Mouse (Mus musculus) kidney, embryonic 15.5 days (tissue): ENCODE results near the gene Apod. TPM values are rescaled to one million over a fixed set of nuclear protein-coding genes. Genes with fewer than 3 reads are reported as not detected.
A peak's percentile ranks its signal among the peaks of the same experiment; 100 is the strongest.
"Not testable (repeated sequence)": the region's sequence is repeated elsewhere in the genome, so short reads cannot be mapped to it uniquely, and the experiment has no call there.

Source experiments
- ATAC-seq: fragments of 200-750 bp; cut with Nextera tagmentation; replicated peaks from 2 replicates; pipeline ENCODE4 v1.8.0; 2017; ENCODE audit warnings: moderate TSS enrichment; ENCODE audit not compliant: low FRiP score
- H3K27ac ChIP-seq: fragments of 300-500 bp; sonication (generic); 2 replicates; pipeline ENCODE4 v1.5.1; 2015; ENCODE audit warnings: mild to moderate bottlenecking, inconsistent platforms
- H3K27me3 ChIP-seq: fragments of 300-500 bp; sonication (generic); 2 replicates; pipeline ENCODE4 v1.6.1; 2015; ENCODE audit warnings: inconsistent platforms
- H3K36me3 ChIP-seq: fragments of 300-500 bp; sonication (generic); 2 replicates; pipeline ENCODE4 v1.6.1; 2015; ENCODE audit warnings: inconsistent platforms
- H3K4me1 ChIP-seq: fragments of 300-500 bp; sonication (generic); 2 replicates; pipeline ENCODE4 v1.6.1; 2015; ENCODE audit warnings: inconsistent platforms
- H3K4me2 ChIP-seq: fragments of 300-500 bp; sonication (generic); 2 replicates; pipeline ENCODE4 v1.6.1; 2015; ENCODE audit warnings: moderate library complexity, mild to moderate bottlenecking, inconsistent platforms
- H3K4me3 ChIP-seq: fragments of 300-500 bp; sonication (generic); replicated peaks from 2 replicates; pipeline ENCODE4 v1.5.1; 2015; ENCODE audit warnings: mild to moderate bottlenecking, inconsistent platforms
- H3K9ac ChIP-seq: fragments of 300-500 bp; sonication (generic); 2 replicates; pipeline ENCODE4 v1.6.1; 2015; ENCODE audit warnings: mild to moderate bottlenecking, inconsistent platforms
- H3K9me3 ChIP-seq: fragments of 300-500 bp; sonication (generic); replicated peaks from 2 replicates; pipeline ENCODE4 v1.6.1; 2016; ENCODE audit warnings: inconsistent platforms
- WGBS: fragments of 180-500 bp; shearing (Covaris S2); methylation state at CpG from one replicate; pipeline ENCODE4 v1.1.7; 2015; ENCODE audit warnings: mixed read lengths; 5-methylcytosine and 5-hydroxymethylcytosine counted together
- polyA plus RNA-seq: library from polyadenylated mRNA; unstranded; fragments of >200 nt; fragmentation: Nextera tagmentation; extraction: Ambion mirVana; gene quantifications from 2 replicates; pipeline ENCODE4 v1.2.1, GENCODE M21; 2015

Gene Apod
- polyA plus RNA-seq, 1 experiment from 2014 or later: 0.36 TPM

GRCm38 (mm10) chr16:31319723-31320122 lies 5.1 kb upstream of the Apod start:
- not testable (repeated sequence) for H3K9me3 ChIP-seq, ATAC-seq, H3K36me3 ChIP-seq, H3K4me2 ChIP-seq, H3K27me3 ChIP-seq, H3K9ac ChIP-seq, H3K4me3 ChIP-seq
- WGBS: 71% methylated on average over 3 of the region's 3 CpGs
- peaks cover 15% of the 10 kb centered on the region for H3K4me1 ChIP-seq
- peak overlapping the region; percentile 41; the same call in 1 of the 2 replicates for H3K27ac ChIP-seq

DNA sequence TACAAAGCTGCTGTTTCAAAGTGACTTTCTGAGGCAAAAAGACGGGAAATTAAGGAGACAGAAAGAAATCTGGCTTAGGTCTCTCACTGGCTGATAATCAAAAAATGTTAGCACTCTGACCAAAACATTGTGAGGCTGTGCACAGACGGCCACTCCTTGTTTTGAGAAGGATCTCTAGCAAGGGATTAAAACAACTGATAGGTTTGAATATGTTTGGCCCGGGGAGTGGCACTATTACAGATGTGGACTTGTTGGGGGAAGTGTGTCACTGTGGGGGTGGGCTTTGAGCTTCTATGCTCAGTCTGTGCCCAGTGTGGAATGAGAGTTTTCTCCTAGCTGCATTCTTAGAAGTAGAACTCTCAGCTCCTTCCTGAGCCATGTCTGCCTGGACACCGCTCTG lies 4.7 kb upstream of the Apod start:
- Histone ChIP-seq H3K27me3 (no peaks in the 10 kb centered on the region), H3K27ac (peak overlapping the region; percentile 41; the same call in 1 of the 2 replicates), H3K4me3 (no peak overlapping the region), H3K9ac (no peak overlapping the region), H3K4me2 (no peak overlapping the region), H3K36me3 (no peaks in the 10 kb centered on the region), H3K4me1 (peaks cover 15% of the 10 kb centered on the region), H3K9me3 (no peaks in the 10 kb centered on the region)
- ATAC-seq: no peak
- WGBS: 50% methylated on average over 4 of the region's 4 CpGs

DNA sequence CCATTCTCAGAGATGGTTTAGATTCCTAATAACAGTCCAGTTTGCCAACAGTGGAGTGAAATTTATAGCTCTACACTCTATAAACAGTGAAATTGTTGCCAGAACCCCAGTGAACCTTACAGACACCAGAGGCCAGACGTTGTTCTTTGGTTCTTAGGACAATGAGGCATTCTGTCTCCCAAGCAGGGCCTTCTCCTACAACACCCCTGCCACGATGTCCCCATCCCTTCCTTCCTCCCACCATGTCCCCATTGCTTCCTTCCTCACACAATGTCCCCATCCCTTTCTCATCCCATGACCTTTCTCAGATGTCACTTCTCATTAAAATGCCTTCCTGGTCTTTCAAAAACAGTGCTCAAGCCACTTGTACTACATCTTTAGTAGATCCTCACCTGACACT lies 3.8 kb upstream of the Apod start:
- H3K4me1 ChIP-seq: peaks cover 15% of the 10 kb centered on the region
- no peak overlapping the region for H3K4me2 ChIP-seq
- H3K9me3 ChIP-seq: no peaks in the 10 kb centered on the region
- ATAC-seq: no peak
- no peaks in the 10 kb centered on the region for H3K36me3 ChIP-seq
- 47% methylated on average over 2 of the region's 2 CpGs for WGBS
- H3K4me3 ChIP-seq: no peak overlapping the region
- H3K27ac ChIP-seq: no peak overlapping the region
- H3K27me3 ChIP-seq: no peaks in the 10 kb centered on the region
- no peak overlapping the region for H3K9ac ChIP-seq

GRCm38 (mm10) chr16:31316246-31317143 lies 1.9 kb upstream of the Apod start:
- not testable (repeated sequence) for H3K27me3 ChIP-seq, H3K4me3 ChIP-seq, H3K4me2 ChIP-seq, H3K9me3 ChIP-seq, ATAC-seq, H3K36me3 ChIP-seq, H3K9ac ChIP-seq
- 44% methylated on average over 12 of the region's 12 CpGs for WGBS
- Histone ChIP-seq H3K4me1 (peaks cover 15% of the 10 kb centered on the region), H3K27ac (0 out of 2 replicates have a peak overlapping the region, but pooled peaks have one; percentile 60)

- H3K27me3 ChIP-seq: no peaks in the 10 kb centered on the region
- H3K36me3 ChIP-seq: no peaks in the 10 kb centered on the region
- H3K4me3 ChIP-seq: no peak overlapping the region
- ATAC-seq: no peak
- no peak overlapping the region for H3K4me2 ChIP-seq
- no peak overlapping the region for H3K9ac ChIP-seq
- 87% methylated on average over 4 of the region's 4 CpGs for WGBS
- H3K27ac ChIP-seq: no peak overlapping the region
- H3K9me3 ChIP-seq: no peaks in the 10 kb centered on the region
- H3K4me1 ChIP-seq: peaks cover 15% of the 10 kb centered on the region
These were observed 686 bp upstream of the Apod start for GRCm38 (mm10) chr16:31315294-31315693.

- Histone ChIP-seq H3K9me3 (no peaks in the 10 kb centered on the region), H3K36me3 (no peaks in the 10 kb centered on the region), H3K4me1 (peaks cover 12% of the 10 kb centered on the region), H3K9ac (no peak overlapping the region), H3K4me3 (no peak overlapping the region), H3K27me3 (no peaks in the 10 kb centered on the region), H3K27ac (no peak overlapping the region), H3K4me2 (no peak overlapping the region)
- no peak for ATAC-seq
- WGBS: 63% methylated on average over 2 of the region's 2 CpGs
These were observed 997 bp downstream of the Apod start for GRCm38 (mm10) chr16:31313611-31314010.

DNA sequence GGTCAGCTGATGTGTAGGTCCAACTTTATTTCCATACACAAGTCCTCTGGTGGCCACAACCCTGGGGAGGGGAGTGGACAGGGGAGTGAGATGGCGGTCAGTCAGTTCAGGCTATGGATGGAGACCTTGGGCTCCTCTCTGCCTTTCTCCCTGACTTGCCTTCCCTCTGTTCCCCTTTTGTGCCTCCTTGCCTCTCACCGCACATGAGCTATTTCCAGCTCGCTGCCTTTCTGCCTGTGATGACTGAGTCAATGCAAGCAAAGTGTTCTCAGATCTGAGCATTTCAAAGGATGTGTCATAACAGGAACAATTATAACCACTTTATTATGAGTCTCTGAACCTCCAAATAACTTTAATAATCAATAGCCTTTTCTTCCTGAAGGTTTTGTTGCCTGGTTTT lies 2.3 kb downstream of the Apod start:
- Histone ChIP-seq H3K27me3 (no peaks in the 10 kb centered on the region), H3K36me3 (no peaks in the 10 kb centered on the region), H3K9ac (no peak overlapping the region), H3K27ac (no peak overlapping the region), H3K9me3 (no peaks in the 10 kb centered on the region), H3K4me1 (peaks cover 10% of the 10 kb centered on the region; the same call in 1 of the 2 replicates), H3K4me3 (no peak overlapping the region), H3K4me2 (no peak overlapping the region)
- no peak for ATAC-seq
- WGBS: 73% methylated on average over 3 of the region's 3 CpGs

- no peak for ATAC-seq
These were observed 9.2 kb downstream of the Apod start for GRCm38 (mm10) chr16:31305199-31305919.

GRCm38 (mm10) chr16:31303276-31303675 lies 11.3 kb downstream of the Apod start:
- Histone ChIP-seq H3K4me1 (peaks cover 24% of the 10 kb centered on the region), H3K4me3 (no peak overlapping the region), H3K36me3 (no peaks in the 10 kb centered on the region), H3K27me3 (no peaks in the 10 kb centered on the region), H3K4me2 (no peak overlapping the region), H3K27ac (no peak overlapping the region), H3K9ac (no peak overlapping the region), H3K9me3 (no peaks in the 10 kb centered on the region)
- WGBS: 64% methylated on average over 10 of the region's 10 CpGs
- ATAC-seq: no peak

More at GRCm38 (mm10) chr16:31305199-31305919, 9.2 kb downstream of the Apod start:
- no peak overlapping the region for H3K4me2 ChIP-seq
- H3K36me3 ChIP-seq: no peaks in the 10 kb centered on the region
- no peaks in the 10 kb centered on the region for H3K27me3 ChIP-seq
- no peaks in the 10 kb centered on the region for H3K9me3 ChIP-seq
- H3K9ac ChIP-seq: no peak overlapping the region
- H3K4me3 ChIP-seq: no peak overlapping the region
- peaks cover 9% of the 10 kb centered on the region for H3K4me1 ChIP-seq
- H3K27ac ChIP-seq: no peak overlapping the region
- 64% methylated on average over 5 of the region's 5 CpGs for WGBS

DNA sequence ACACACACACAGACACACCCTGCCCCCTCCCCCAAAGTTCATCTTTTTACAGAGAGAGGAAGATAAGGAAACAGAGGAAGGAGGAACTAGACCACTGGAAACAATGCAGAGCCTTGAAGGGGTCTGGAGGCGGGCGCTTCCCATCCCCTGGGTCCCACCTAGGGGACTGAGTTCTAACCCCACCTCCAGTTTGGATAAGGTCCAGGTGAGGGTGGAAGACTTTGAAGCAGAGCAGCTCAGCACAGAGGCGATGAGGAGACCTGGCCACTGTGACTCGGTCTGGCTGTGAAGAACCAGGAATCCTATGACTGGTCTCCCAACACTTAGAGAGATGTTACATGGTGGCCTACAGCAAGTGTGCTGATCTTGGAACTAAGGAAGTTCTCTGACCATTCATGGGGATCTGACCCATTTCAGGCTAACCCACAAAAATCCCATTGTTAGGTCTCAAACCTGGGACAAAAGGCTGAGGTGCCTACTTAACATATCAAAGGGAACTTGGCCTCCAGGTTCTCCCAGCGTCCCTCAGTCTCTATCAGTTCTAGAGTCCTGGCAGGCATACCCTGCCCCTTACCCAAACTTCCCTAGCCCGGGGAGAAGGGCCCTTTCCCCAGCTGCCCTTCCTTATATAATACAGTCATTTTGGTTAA lies 13.6 kb downstream of the Apod start:
- no peak overlapping the region for H3K4me2 ChIP-seq
- H3K36me3 ChIP-seq: no peaks in the 10 kb centered on the region
- 84% methylated on average over 6 of the region's 6 CpGs for WGBS
- no peak overlapping the region for H3K9ac ChIP-seq
- H3K4me3 ChIP-seq: no peak overlapping the region
- no peak overlapping the region for H3K27ac ChIP-seq
- peaks cover 24% of the 10 kb centered on the region for H3K4me1 ChIP-seq
- no peaks in the 10 kb centered on the region for H3K9me3 ChIP-seq
- no peaks in the 10 kb centered on the region for H3K27me3 ChIP-seq
- no peak for ATAC-seq

- Histone ChIP-seq H3K27ac (0 out of 2 replicates have a peak overlapping the region, but pooled peaks have one; percentile 3), H3K36me3 (no peaks in the 10 kb centered on the region), H3K27me3 (no peaks in the 10 kb centered on the region), H3K4me1 (peaks cover 24% of the 10 kb centered on the region), H3K9me3 (no peaks in the 10 kb centered on the region), H3K4me3 (no peak overlapping the region), H3K9ac (no peak overlapping the region), H3K4me2 (no peak overlapping the region)
- WGBS: 45% methylated on average over 7 of the region's 7 CpGs
- no peak for ATAC-seq
These were observed 14.1 kb downstream of the Apod start for GRCm38 (mm10) chr16:31300467-31300866.

DNA sequence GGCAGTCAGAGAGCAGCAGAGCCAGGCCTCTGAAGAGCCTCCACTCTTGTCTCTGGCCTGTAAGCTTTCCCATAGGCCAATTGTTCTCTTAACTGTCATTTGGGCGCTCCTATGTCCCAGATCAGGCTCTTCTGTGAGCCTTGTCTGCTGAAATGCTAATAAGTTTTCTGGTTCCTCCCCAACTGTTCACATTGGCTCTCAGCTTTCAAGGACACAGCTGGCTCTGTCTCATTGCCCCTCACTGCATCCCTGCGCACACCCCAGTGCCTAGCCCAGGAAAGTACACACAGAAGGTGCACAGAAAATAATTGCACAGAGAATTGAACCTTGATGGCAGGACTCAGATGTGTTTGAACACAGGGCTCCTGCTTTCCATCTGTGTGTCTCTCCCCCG lies 14.7 kb downstream of the Apod start:
- Histone ChIP-seq H3K9me3 (no peaks in the 10 kb centered on the region), H3K27ac (no peak overlapping the region), H3K9ac (no peak overlapping the region), H3K4me1 (peaks cover 24% of the 10 kb centered on the region), H3K27me3 (no peaks in the 10 kb centered on the region), H3K4me2 (no peak overlapping the region), H3K36me3 (no peaks in the 10 kb centered on the region), H3K4me3 (no peak overlapping the region)
- WGBS: 35% methylated on average over 3 of the region's 3 CpGs
- ATAC-seq: peak; percentile 35; the same call in 1 of the 2 replicates
